Comparison of ENCODE assay signal across 23 mouse cellular contexts in genomic region chr8:83425202-83425601, GRCm38 (mm10). TPM values are rescaled to one million over a fixed set of nuclear protein-coding genes. Genes with fewer than 3 reads are reported as not detected.
"Had no signal": no experiment of that assay in that cellular context is flagged by ENCODE, and none has a peak within 500 bp of the region (broad histone marks: within the 10 kb centered on the region; RNA-seq: fewer than 3 reads in every experiment).

No protein-coding gene starts in this region.

- H3K9ac ChIP-seq: limb, embryonic 13.5 days; midbrain, embryonic 12.5 days; midbrain, embryonic 15.5 days; neural tube, embryonic 12.5 days; neural tube, embryonic 15.5 days had no signal

- H3K27me3 ChIP-seq: limb, embryonic 13.5 days; midbrain, embryonic 12.5 days; midbrain, embryonic 15.5 days; neural tube, embryonic 12.5 days; neural tube, embryonic 15.5 days had no signal

- DNase-seq: kidney, adult 18-20 months; kidney, adult 9 months; kidney, postnatal 14 days; layer of hippocampus, adult 9-11 months; lung, adult 2 months; lung, postnatal 14 days; lung, postnatal 4 days; right cerebral cortex, adult 18-20 months; right cerebral cortex, postnatal 14 days; right cerebral cortex, postnatal 4 days; thymus, adult 2 months; thymus, postnatal 14 days; thymus, postnatal 4 days had no signal

- ATAC-seq: intestine, embryonic 16.5 days; midbrain, embryonic 15.5 days had no signal

- H3K4me1 ChIP-seq: limb, embryonic 10.5 days; limb, embryonic 13.5 days; midbrain, embryonic 12.5 days; midbrain, embryonic 15.5 days; neural tube, embryonic 12.5 days; neural tube, embryonic 15.5 days had no signal

- H3K4me2 ChIP-seq: limb, embryonic 13.5 days; midbrain, embryonic 12.5 days; midbrain, embryonic 15.5 days; neural tube, embryonic 12.5 days; neural tube, embryonic 15.5 days had no signal

- H3K36me3 ChIP-seq: limb, embryonic 10.5 days; limb, embryonic 13.5 days; midbrain, embryonic 12.5 days; midbrain, embryonic 15.5 days; neural tube, embryonic 12.5 days had no signal

- H3K9me3 ChIP-seq: limb, embryonic 10.5 days; limb, embryonic 13.5 days; midbrain, embryonic 12.5 days; midbrain, embryonic 15.5 days; neural tube, embryonic 12.5 days; neural tube, embryonic 15.5 days had no signal

- H3K4me3 ChIP-seq: layer of hippocampus, adult 2 months; limb, embryonic 10.5 days; limb, embryonic 13.5 days; midbrain, embryonic 12.5 days; midbrain, embryonic 15.5 days; neural tube, embryonic 12.5 days; neural tube, embryonic 15.5 days had no signal

- H3K27ac ChIP-seq: layer of hippocampus, adult 2 months; limb, embryonic 10.5 days; limb, embryonic 13.5 days; midbrain, embryonic 12.5 days; midbrain, embryonic 15.5 days; neural tube, embryonic 12.5 days; neural tube, embryonic 15.5 days; stomach, postnatal 0 days had no signal

RNA-seq across cellular contexts. Expression of gene Clgn, which starts 35.5 kb away (rescaled TPM):
- total RNA-seq: liver, adult 2 months had no signal
- polyA plus RNA-seq: liver, adult 2 months; lung, adult 2 months had no signal
